Mouse (Mus musculus): ENCODE measurements around the gene Rap1a. TPM values are rescaled to one million over a fixed set of nuclear protein-coding genes. Genes with fewer than 3 reads are reported as not detected.
A peak's percentile ranks its signal among the peaks of the same experiment; 100 is the strongest.

Gene Rap1a
- total and polyA plus RNA-seq, 3 experiments: 32.3 to 64.5 TPM; not detected in 1

DNA sequence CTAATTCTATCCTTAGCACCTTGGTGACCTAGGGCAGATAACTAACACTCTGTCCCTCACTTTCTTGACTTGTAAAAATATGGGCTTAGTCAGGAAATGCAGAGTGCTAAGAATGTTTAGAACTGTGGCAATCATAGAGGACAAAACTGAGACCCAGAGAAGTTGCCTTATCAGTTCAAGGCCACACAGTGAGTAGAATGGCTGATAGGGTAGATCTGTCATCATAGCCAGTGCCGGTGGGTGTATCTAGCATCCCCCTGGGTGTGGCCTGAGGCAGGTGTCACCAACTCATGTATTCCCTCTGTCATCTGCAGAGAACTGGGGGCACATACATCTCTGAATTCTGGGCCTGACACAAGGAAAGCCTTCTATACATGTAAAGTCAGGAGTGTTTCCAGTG lies 102.8 kb downstream of the Rap1a start (continued):
- TF ChIP-seq ZKSCAN1 (IDR thresholded peaks at IDR 0.05; ENCODE audit: low read depth, low read length): no peak
- TF ChIP-seq MAFK (IDR thresholded peaks at IDR 0.05; ENCODE audit: borderline replicate concordance, low read depth, low read length): no peak
- TF ChIP-seq CTCF (IDR thresholded peaks at IDR 0.05 in 2 of 3, conservative IDR thresholded peaks at IDR 0.05 in 1 of 3; ENCODE audit: control insufficient read depth in 1 of 3, insufficient read depth in 1 of 3, low read depth in 2 of 3, low read length in 3 of 3, poor library complexity in 1 of 3, severe bottlenecking in 1 of 3): no peak
- TF ChIP-seq BHLHE40 (IDR thresholded peaks at IDR 0.05; ENCODE audit: borderline replicate concordance, low read depth, low read length): peak; percentile 48; the same call in 1 of the 2 replicates
- no peak for TF ChIP-seq POLR2AphosphoS5 (IDR thresholded peaks at IDR 0.05; ENCODE audit: borderline replicate concordance, low read depth, low read length)
- peak; percentile 92 for TF ChIP-seq ETS1 (IDR thresholded peaks at IDR 0.05; ENCODE audit: low read depth, low read length)

DNA sequence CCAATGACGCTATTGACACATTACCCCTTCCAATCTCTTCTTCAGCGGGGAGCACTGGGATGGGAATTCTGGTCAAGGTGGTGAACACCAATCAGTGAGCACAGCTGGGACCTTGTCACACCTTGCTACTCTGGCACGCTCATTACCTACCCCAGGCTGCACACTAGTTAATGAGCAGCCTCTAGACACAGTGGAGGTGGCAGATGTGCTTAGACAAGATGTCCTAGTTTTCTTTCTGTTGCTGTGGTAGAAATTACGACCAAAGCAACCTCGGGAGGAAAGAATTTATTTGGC lies 104.0 kb downstream of the Rap1a start:
- H3K36me3 ChIP-seq (ENCODE audit: control insufficient read depth in 1 of 2, insufficient read depth in 2 of 2, low read length in 2 of 2): peaks cover 0 to 30% of the 10 kb centered on the region in 2 experiments; a peak in 2 of 4 replicates
- TF ChIP-seq RAD21 (IDR thresholded peaks at IDR 0.05; ENCODE audit: low read depth, low read length) (no peak), CTCF (IDR thresholded peaks at IDR 0.05 in 2 of 3, conservative IDR thresholded peaks at IDR 0.05 in 1 of 3; ENCODE audit: control insufficient read depth in 1 of 3, insufficient read depth in 1 of 3, low read depth in 2 of 3, low read length in 3 of 3, poor library complexity in 1 of 3, severe bottlenecking in 1 of 3) (no peak)
- peaks cover 26 to 34% of the 10 kb centered on the region in 2 experiments for H3K4me1 ChIP-seq (ENCODE audit: control insufficient read depth in 1 of 2, insufficient read depth in 2 of 2, low read length in 2 of 2)
- no peak overlapping the region for H3K27ac ChIP-seq (ENCODE audit: control insufficient read depth, low read depth, low read length)
- H3K9ac ChIP-seq (ENCODE audit: control insufficient read depth, low read depth, low read length, poor library complexity, severe bottlenecking): no peak overlapping the region
- H3K79me2 ChIP-seq (ENCODE audit: control insufficient read depth, insufficient read depth, low read length, poor library complexity): no peaks in the 10 kb centered on the region
- H3K27me3 ChIP-seq (ENCODE audit: control insufficient read depth in 1 of 2, insufficient read depth in 2 of 2, low read length in 2 of 2): peaks cover 0 to 2% of the 10 kb centered on the region in 2 experiments; a peak in 1 of 4 replicates
- H3K9me3 ChIP-seq (replicated peaks; ENCODE audit: insufficient read depth, low read length): no peaks in the 10 kb centered on the region
- H3K4me3 ChIP-seq (ENCODE audit: control insufficient read depth in 1 of 2, insufficient read depth in 1 of 2, low read depth in 2 of 2, low read length in 2 of 2): no peak overlapping the region
- DNase-seq (ENCODE audit: low read depth, low spot score): no peak

DNA sequence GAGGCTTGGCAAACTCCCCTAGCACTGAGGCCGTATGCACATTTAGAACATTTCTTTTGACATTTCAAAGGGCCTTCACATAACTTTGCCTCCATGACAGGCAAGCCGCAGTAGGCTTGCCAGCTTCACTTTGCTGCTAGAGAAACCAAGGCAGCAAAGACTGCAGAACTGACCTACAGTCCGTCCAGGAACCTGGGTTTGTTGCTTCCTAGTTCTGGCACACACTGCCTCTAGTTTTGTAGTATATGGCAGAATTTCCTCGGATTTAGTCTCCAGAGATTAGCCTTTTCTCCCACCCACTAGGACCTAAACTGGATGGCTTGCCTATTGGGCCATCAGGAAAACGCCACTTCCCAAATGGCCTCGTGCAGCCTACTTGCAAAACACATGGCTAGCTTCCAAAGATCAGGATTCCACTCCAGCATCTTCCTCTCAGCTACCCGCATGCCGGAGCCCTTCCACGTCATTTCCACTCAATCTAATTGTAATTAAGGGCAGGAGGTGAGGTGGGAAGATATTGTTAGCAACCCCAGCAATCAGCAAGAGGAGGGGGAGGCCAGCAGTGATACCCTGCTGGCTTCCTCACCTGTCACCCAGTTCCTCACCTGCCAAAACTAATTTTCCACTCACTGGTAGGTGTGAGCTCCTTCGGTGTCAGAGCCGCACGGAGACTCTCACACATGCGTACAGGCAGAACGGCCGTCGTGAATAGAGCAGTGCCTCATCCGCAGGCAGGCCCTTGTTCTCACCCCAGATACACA lies 104.6 kb downstream of the Rap1a start:
- H3K27ac ChIP-seq (ENCODE audit: control insufficient read depth, low read depth, low read length): no peak overlapping the region
- no peak for DNase-seq (ENCODE audit: low read depth, low spot score)
- no peaks in the 10 kb centered on the region for H3K79me2 ChIP-seq (ENCODE audit: control insufficient read depth, insufficient read depth, low read length, poor library complexity)
- peaks cover 0 to 25% of the 10 kb centered on the region in 2 experiments; a peak in 2 of 4 replicates for H3K36me3 ChIP-seq (ENCODE audit: control insufficient read depth in 1 of 2, insufficient read depth in 2 of 2, low read length in 2 of 2)
- no peak for TF ChIP-seq ETS1 (IDR thresholded peaks at IDR 0.05; ENCODE audit: low read depth, low read length)
- no peak for TF ChIP-seq CTCF (IDR thresholded peaks at IDR 0.05 in 2 of 3, conservative IDR thresholded peaks at IDR 0.05 in 1 of 3; ENCODE audit: control insufficient read depth in 1 of 3, insufficient read depth in 1 of 3, low read depth in 2 of 3, low read length in 3 of 3, poor library complexity in 1 of 3, severe bottlenecking in 1 of 3)
- no peak for TF ChIP-seq HCFC1 (IDR thresholded peaks at IDR 0.05; ENCODE audit: low read depth, low read length)
- TF ChIP-seq NRF1 (IDR thresholded peaks at IDR 0.05; ENCODE audit: insufficient read depth, low read depth, low read length, poor library complexity, severe bottlenecking): no peak
- no peak for TF ChIP-seq CHD2 (IDR thresholded peaks at IDR 0.05; ENCODE audit: low read length)
- TF ChIP-seq RAD21 (IDR thresholded peaks at IDR 0.05; ENCODE audit: low read depth, low read length): no peak
- no peak for TF ChIP-seq TCF12 (IDR thresholded peaks at IDR 0.05; ENCODE audit: low read depth, low read length)
- TF ChIP-seq SIN3A (IDR thresholded peaks at IDR 0.05; ENCODE audit: low read length): no peak
- no peak for TF ChIP-seq ZKSCAN1 (IDR thresholded peaks at IDR 0.05; ENCODE audit: low read depth, low read length)
- TF ChIP-seq ZC3H11A (IDR thresholded peaks at IDR 0.05; ENCODE audit: low read depth, low read length): no peak
- TF ChIP-seq TBP (IDR thresholded peaks at IDR 0.05; ENCODE audit: low read depth, low read length): no peak
- peaks cover 24 to 28% of the 10 kb centered on the region in 2 experiments for H3K4me1 ChIP-seq (ENCODE audit: control insufficient read depth in 1 of 2, insufficient read depth in 2 of 2, low read length in 2 of 2)
- no peak overlapping the region for H3K4me3 ChIP-seq (ENCODE audit: control insufficient read depth in 1 of 2, insufficient read depth in 1 of 2, low read depth in 2 of 2, low read length in 2 of 2)
- H3K27me3 ChIP-seq (ENCODE audit: control insufficient read depth in 1 of 2, insufficient read depth in 2 of 2, low read length in 2 of 2): peaks cover 0 to 2% of the 10 kb centered on the region in 2 experiments; a peak in 1 of 4 replicates
- no peak overlapping the region for H3K9ac ChIP-seq (ENCODE audit: control insufficient read depth, low read depth, low read length, poor library complexity, severe bottlenecking)
- H3K9me3 ChIP-seq (replicated peaks; ENCODE audit: insufficient read depth, low read length): no peaks in the 10 kb centered on the region

All from MEL (cell line).